Mouse (Mus musculus): ENCODE data around the gene Ube2g2.
"Not testable (repeated sequence)": the region's sequence is repeated elsewhere in the genome, so short reads cannot be mapped to it uniquely, and the experiment has no call there.

Ube2g2 gene

DNA sequence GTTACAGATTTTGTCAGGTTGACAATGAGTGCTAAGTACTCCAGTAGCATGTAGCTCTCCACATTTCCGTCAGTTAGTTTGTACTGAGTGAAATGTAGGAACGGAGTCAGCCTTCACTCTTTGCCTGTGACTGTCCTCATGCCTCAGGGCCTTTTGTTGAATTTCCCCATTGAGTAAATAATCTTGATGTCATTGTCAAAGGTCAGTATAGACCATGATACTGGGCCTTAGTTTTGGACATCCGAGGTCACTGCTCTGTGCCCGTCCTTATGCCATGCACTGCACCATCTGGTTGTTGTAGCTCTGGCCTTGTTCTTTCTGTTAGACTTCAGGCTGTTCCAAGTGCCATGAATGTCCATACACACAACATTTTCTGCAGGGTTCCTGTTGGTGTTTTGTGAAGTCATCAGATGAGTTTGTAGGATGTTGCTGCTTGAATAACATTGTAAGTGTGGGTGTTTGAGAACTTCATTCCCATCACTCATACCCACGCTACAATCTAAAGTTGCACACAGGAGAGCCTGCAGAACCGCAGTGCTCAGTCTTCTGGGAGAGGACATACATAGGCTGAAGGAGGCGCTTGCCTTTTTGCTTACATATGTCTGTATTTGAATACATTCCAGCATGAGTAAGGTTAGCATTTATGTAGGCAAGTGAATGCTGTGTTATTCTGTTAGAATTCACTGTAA lies 14.3 kb downstream of the Ube2g2 start:
- DNase-seq (ENCODE audit: extremely low spot score, low spot score) = no peak

DNA sequence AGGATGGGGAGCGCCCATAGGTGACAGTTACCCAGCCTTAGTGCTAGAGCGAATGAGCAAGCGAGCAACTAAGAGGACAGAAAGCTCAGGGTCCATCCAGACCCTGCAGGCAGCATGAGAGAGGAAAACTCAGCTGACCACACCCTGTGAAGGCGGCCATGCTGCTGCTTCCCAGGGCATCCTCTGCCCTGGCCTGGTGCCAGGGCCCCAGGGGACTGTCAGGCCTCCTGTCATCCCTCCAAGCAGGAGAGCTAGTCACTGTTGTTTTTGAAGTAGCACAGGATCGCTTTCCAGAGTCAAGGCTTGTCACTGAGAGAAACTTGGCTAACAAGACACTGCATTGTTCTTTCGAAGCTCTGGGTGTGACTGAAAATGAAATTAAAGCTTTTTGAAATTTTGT lies 16.9 kb downstream of the Ube2g2 start:
- DNase-seq (ENCODE audit: extremely low spot score, low spot score) = no peak

DNA sequence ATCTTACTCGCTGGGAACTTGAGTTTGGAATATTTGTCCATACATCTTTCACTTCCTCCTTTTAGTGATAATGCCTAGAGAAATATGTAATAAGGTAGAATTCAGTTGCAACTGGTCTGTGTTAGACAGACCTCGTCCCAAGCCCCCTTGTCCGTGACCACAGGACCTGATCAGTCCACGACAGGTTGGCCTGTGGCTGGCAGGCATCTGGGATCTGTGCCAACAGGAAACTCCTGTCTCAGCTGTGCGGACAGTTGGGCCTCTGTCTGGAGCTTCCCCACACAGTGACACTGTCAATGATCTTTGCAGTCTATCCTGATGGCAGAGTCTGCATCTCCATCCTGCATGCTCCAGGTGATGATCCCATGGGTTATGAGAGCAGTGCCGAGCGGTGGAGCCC lies 21.1 kb downstream of the Ube2g2 start:
- DNase-seq (ENCODE audit: extremely low spot score, low spot score) = no peak

DNA sequence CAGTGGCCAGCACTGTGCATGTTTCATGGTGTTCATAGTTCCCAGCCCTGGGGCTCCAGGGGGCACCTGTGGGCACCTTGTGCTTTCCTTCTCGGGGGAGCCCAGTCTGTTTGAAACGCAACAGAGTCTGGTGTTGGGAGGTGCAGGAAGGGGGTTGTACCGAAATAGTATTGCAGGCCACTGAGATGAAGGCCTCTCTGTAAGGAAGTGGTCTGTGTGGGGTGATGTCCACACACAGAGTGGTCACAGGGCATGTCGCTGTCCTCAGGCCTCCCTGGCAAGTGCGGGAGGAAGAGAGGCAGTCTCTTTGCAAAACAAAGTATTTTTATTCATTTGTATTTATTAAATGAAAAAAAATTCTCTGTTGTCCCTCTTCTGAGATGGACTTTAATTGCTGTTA lies 23.5 kb downstream of the Ube2g2 start:
- no peak for DNase-seq (ENCODE audit: extremely low spot score, low spot score)

DNA sequence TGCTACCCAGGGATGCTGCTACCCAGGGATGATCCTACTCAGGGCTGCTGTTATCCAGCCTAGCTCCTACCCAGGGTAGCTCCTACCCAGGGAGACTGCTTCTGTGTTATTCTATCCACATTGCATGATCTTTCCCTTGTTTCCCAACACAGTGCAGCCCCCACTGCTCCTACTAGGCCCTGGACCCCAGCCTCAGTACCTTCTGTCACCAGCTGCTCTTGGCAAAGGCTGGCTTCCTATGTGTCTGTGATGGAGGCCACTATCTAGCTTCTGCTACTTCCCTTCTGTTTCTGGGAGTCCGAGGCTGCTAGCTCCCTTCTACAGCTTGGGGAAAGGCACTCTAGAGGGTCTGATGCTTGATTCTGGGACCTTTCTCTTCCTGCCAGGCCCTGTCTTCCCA lies 25.4 kb downstream of the Ube2g2 start:
- DNase-seq (ENCODE audit: extremely low spot score, low spot score) = no peak

DNA sequence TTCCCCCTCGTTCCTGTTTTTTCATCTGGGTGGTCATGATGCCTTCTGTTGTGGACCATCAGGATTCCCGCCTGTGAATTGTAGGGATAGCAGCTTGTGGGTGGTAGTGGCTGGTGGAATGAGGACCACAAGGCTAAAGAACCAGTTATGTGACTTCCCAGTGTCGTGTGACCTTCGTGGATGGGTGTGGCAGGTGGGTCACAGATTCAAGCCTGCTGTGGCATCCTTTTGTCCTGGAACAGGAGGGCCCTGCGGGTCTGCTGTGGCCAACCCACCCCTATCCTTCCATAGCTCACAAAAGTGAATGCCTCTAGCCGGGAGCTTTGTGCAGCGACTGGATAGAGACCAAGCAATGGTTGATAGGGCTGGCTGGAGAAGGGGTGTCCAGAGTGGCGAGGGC lies 25.8 kb downstream of the Ube2g2 start:
- DNase-seq (ENCODE audit: extremely low spot score, low spot score) = no peak

DNA sequence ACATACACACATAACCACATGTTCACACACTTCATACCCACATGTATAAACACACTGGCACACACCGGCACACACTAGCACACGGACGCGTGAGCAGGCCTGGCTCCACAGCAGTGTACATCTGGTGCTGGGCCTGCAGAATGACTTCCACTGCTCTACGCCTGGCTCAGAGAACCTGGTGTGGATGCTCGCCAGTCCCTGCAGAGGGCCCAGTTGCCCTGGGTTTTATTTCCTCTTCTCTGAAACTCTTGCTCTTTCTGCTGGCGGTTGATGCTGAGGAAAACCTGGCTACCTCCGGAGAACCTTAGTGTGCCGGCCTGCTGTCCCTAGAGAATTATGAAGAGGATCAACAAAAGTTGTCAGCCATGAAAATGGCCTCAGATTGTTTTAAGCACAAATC lies 30.0 kb downstream of the Ube2g2 start:
- no peak for DNase-seq (ENCODE audit: extremely low spot score, low spot score)

DNA sequence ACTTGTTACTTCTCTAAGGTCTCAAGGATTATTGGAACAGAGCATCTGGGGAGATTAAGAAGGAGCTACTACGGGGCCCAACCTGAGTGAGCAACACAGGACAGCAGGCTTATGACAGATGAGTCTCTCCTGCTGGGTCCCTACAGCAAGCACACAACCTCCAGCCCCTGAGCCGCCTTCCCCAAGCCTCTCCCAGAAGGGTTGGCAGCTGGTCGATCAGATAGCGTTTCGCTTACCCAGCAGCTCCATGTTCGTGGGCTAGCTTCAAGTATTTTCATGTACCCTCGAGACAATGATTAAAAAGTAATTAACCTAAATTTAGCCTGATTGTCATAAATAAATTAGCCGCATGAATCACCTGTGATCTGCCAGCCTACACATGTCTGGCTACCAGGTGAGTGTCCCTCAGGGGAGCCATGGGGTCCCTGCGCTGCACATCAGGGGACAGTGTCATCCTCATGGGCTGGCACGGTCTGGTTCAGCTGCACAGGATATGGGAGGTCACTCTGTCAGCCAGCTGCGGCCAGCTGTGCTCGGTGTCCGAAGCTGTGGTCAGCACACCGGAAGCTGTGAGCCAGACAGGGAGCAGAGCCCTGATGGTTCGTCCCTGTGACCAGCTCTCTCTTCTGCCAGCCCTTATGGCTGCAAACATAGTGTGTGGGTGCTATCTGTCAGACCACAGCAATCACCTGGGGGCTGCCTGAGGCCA lies 36.4 kb downstream of the Ube2g2 start:
- no peak for DNase-seq (ENCODE audit: extremely low spot score, low spot score)

DNA sequence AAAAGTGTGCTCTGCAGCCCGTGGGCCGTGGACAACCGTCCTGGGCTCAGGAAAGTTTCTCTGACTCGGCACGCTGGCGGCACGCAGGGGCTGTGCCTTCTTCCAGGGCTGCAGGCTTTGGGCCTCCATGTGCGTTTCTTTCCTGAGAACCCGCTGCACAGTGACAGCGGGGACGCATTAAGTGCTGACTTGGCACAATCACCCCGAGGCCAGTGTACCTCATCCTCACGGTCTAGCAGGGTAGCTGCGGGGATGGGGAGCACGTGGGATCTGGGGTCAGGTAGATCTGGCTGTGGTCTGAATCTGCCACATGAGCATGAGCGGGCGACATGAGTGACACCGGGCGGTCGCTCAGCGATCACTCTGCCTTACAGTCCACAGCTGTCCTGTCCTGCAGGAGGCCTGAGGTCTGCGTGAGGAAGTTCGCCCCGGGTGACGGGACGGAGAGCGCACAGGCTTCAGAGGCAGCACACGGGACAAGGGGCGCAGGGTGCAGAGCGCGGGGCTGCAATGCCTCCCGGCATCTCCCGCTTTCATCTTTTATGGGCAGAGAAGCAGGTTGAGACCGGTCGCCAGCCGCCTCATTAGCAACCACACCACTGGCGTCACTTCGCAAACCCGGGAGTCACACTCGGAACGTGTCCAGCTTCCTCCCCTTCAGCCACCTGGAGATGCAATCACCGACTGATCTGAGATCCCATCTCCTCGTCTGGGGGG lies 42.0 kb downstream of the Ube2g2 start:
- DNase-seq (ENCODE audit: extremely low spot score, low spot score) = no peak

DNA sequence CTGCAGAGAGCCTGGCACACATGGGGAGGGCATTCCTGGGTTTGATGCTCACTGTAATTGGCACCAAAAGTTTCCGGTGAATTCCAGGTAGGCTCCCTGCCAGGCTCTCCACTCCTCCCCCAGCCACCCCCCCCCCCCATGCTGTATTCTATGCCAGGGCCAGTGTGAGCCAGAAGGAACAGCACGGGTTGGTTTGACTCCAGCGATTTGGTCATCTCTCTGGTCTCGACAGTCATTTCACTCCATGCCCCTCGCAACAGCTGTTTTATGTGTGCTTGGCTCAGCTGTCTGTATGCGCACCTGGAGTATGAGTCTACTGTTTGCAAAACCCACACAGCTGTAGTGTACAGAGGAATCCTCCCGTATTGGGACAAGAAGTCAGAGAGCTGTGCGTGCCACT lies 44.3 kb downstream of the Ube2g2 start:
- no peak for DNase-seq (ENCODE audit: extremely low spot score, low spot score)

DNA sequence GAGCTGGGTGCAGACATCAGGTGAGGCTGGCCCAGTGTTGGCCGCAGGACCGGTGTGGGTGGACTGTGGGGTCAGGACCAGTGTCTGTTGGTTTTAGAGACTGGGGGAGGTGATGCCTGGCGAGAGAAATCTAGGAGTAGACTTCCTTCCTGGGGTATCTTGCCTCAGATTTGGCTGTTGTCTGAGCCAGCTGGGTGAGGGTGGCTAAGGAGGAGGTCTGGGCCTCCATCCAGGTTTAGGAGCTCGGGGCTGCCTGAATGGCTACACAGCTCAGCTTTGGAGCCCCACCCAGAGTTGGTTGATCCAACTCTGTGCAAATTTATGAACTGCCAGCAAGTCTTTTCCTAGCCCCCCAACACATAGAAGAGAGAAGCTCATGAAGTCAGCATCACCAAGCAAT lies 45.3 kb downstream of the Ube2g2 start:
- no peak for DNase-seq (ENCODE audit: extremely low spot score, low spot score)

DNA sequence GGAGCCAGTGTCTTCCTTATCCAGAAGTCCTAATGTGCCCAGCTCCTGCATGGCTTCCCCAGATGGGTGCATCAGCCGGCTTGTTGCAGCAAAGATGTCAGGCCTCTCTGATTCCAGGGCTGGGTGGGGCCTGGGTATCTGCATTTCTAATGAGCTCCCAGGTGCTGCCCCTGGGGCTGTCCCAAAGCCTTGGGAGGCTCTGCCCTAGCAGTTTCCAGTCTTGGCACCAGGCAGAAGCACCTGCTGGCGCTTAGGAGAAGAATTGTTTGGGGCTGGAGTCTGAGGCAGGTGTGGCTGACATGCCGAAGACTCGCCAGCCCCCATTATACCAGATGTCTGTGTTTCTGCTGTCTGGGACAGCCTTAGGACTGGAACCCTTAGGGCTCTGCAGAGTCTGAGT lies 48.6 kb downstream of the Ube2g2 start:
- no peak for DNase-seq (ENCODE audit: extremely low spot score, low spot score)

DNA sequence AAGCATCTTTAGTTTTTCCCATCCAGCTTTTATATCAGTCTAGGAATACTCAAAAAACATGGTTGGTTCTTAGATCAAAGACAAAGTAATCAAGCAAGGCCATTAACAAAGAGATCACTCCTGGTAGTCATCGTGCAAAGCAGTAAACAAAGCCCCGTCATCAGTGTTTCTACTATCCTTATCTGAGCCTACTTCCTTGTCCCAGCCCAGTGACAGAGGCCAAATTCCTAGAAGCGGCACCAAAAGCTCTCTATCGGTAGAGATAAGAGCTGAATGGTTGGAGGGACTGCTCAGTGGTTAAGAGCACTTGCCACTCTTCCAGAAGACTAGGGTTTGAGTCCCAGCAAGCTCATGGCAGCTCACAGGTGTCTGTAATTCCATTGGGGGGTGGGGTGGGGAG lies 49.4 kb downstream of the Ube2g2 start:
- DNase-seq (ENCODE audit: extremely low spot score, low spot score) = no peak

DNA sequence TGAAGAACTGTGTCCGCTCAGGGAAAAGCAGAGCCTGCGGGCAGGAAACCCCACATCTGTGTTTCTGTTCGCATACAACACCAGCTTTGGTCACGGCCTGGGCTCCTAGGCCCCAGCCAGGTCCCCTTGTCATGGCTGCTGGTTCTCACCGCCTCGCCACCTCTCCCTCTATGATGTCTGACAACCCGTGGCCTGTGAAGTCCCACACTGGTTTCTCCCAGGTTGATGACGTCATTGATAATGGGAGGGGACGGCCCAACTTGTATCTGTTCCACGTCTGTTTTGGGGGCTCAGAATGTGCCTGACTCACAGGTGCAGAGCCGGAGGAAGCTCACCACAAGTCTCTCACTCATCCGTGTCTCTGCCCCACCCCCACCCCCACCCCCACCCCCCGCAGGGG lies 51.7 kb downstream of the Ube2g2 start:
- DNase-seq (ENCODE audit: extremely low spot score, low spot score) = no peak

DNA sequence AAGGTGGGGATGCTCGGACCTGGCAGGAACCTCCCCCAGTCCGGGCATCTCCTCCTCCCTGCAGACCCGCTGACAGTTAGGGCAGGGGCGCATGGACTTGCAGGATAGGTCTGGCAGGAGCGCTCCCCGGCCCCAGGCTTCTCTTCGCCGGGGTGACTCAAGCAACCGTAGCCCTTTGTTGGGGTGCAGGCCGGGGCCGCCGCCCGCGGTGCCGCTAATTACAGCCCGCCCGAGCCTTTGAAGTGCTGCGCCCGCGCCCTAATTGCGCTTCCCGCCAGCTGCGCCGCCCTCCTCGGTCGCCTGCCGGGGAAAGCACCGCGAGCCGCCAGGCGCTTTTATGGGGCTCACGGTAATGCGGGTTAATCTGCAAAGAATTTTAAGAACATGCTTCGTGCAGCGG lies 55.5 kb downstream of the Ube2g2 start:
- DNase-seq (ENCODE audit: extremely low spot score, low spot score) = peak; percentile 39

DNA sequence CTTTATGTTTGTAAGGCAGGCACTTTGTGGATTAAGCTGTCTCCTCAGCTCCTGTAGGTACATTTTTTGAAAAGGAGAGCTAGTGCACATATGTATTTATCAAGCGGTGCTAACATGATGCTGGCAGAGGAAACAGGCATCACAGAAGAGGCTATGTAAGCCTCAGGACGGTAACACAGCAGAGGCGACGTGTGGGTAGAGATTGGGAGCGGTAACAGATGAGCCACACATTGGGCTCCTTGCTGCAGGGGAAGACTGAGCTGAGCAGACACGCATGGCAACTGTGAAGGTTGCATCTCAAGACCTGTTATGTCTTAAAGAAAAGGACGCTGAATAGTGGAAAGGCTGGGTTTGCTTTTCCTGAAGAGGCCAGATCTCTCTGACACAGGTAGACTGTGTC lies 60.9 kb downstream of the Ube2g2 start:
- no peak for DNase-seq (ENCODE audit: extremely low spot score, low spot score)

DNA sequence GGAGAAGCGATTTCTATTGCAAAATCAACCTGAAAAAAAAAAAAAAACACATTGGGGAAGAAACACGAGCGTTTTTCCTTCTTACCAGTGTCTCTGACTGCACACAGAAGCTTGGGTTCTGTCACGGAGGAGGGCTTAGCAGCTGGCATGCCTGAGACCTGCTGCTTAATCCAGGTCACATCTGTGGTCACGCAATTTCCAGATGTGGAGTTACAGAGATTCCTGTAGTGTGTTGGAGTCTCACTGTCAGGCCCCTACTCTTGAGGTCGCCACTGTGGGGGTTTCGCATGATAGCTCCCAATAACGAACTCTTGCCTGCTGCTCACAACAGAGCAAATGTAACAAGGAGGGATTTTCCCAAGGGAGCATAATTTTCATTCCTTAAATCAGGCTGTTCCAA lies 62.1 kb downstream of the Ube2g2 start:
- peak; percentile 33 for DNase-seq (ENCODE audit: extremely low spot score, low spot score)

DNA sequence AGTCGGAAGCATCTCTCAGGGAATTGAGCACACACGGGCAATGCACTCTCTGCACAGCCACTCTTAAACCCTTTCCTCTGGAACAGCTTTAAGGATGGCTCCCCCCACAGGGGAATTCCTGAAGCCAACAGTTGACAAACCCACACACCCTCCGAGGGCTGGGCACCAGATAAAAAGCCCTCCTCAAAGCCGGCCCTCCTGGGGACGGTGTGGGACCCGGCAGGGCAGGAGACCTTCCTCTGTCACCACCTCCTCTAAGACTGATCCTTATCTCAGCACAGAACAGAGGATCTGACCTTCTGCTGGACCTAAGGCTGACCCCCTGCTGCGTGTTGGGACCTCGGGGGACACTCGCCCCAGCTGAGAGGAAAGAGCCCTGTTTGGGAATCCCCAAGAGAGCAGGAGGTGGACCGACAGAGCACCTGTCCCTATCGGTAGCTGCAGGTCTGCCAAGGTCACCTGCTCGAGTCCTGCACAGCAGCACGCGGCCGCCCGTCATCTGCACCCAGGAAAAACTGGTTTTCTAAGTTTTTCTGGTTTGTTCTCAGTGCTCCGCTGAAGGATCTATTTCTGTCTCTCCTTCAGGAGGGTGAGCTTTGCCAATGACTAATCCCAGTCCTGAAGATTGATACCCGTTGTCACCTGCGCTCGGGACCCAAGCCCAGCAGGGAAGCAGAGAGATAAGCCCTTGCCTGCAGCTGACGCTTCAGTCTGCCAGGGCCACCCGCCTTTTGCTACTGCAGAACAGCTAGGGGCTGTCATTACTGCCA lies 64.0 kb downstream of the Ube2g2 start, which contains the start of gene Tspear:
Tspear (plus strand) TSS at position 675 of the 770 bp plus-strand sequence.
- DNase-seq (ENCODE audit: extremely low spot score, low spot score) = no peak

DNA sequence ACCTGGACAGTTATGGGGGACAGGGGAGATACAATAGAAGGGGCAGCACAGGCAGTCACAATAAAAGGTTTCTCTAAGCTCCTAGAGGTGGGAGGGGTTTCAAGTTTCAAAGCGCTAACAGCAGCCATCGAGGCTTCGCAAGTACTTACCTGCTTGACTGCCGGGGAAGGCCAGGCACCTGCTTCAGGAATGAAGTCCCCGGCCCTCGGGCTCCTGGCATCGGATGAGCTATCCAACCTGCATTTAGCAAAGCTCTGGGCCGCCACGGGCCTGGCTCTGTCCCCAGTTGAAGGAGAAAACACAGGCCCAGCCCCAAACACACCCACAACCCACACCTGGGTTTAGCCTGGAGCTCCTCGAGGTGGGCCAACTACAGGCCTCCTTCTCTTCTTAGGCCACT lies 64.9 kb downstream of the Ube2g2 start:
- DNase-seq (ENCODE audit: extremely low spot score, low spot score) = no peak

DNA sequence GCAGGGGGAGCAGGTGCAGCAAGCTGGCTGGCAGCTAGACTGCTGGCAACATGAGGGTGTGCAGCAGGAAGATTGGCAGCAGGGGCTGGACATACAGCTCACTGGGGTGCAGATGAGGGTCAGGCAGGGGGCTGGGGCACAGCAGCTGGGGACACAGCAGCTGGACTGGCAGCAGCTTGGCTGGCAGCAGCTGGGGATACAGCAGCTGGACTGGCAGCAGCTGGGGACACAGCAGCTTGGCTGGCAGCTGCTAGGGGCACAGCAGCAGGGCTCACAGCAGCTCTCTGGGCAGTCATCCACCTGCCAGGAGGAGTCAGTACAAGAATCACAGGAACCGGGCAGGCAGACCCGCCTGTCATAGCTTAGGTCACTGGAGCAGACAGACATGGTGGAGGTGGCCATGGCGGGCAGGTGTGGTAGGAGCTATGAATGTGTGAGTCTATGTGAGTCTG lies 68.3 kb downstream of the Ube2g2 start, which contains the start of gene Gm19402:
Gm19402 (minus strand) TSS at position 402 of the 452 bp plus-strand sequence.
- DNase-seq (ENCODE audit: extremely low spot score, low spot score) = not testable (repeated sequence)

Measured in neural tube, embryonic 10.5 days (tissue).